Mouse (Mus musculus) limb, embryonic 12.5 days (tissue): ENCODE measurements around the gene Plvap. TPM values are rescaled to one million over a fixed set of nuclear protein-coding genes. Genes with fewer than 3 reads are reported as not detected.

Experiments
- ATAC-seq: fragments of 200-750 bp; cut with Nextera tagmentation; 2 replicates; pipeline ENCODE4 v1.8.0; 2017; ENCODE audit warnings: low read depth, moderate TSS enrichment; ENCODE audit not compliant: insufficient number of reproducible peaks, insufficient read depth, low FRiP score, low TSS enrichment
- H3K27ac ChIP-seq: fragments of 300-500 bp; sonication (generic); 2 replicates; pipeline ENCODE4 v1.5.1; 2016; ENCODE audit warnings: mild to moderate bottlenecking, moderate library complexity
- H3K27me3 ChIP-seq: fragments of 300-500 bp; sonication (generic); 2 replicates; pipeline ENCODE4 v1.6.1; 2016; ENCODE audit warnings: mild to moderate bottlenecking, moderate library complexity
- H3K36me3 ChIP-seq: fragments of 300-500 bp; sonication (generic); 2 replicates; pipeline ENCODE4 v1.6.1; 2016; ENCODE audit warnings: mild to moderate bottlenecking, moderate library complexity
- H3K4me1 ChIP-seq: fragments of 300-500 bp; sonication (generic); replicated peaks from 2 replicates; pipeline ENCODE4 v1.6.1; 2016
- H3K4me2 ChIP-seq: fragments of 300-500 bp; sonication (generic); 2 replicates; pipeline ENCODE4 v1.6.1; 2016; ENCODE audit warnings: mild to moderate bottlenecking, moderate library complexity
- H3K4me3 ChIP-seq: fragments of 300-500 bp; sonication (generic); replicated peaks from 2 replicates; pipeline ENCODE4 v1.5.1; 2016; ENCODE audit warnings: mild to moderate bottlenecking
- H3K9ac ChIP-seq: fragments of 300-500 bp; sonication (generic); replicated peaks from 2 replicates; pipeline ENCODE4 v1.6.1; 2016; ENCODE audit warnings: mild to moderate bottlenecking, moderate library complexity
- H3K9me3 ChIP-seq: fragments of 300-500 bp; sonication (generic); 2 replicates; pipeline ENCODE4 v1.6.1; 2016; ENCODE audit warnings: mild to moderate bottlenecking, moderate library complexity
- WGBS: fragments of 180-500 bp; shearing (Covaris S2); methylation state at CpG from one replicate; pipeline ENCODE4 v1.1.7; 2016; 5-methylcytosine and 5-hydroxymethylcytosine counted together
- polyA plus RNA-seq: library from polyadenylated mRNA; unstranded; fragments of >200 nt; fragmentation: Nextera tagmentation; extraction: Ambion mirVana; gene quantifications from 2 replicates; pipeline ENCODE4 v1.2.1, GENCODE M21; 2016

Plvap gene
- 59.2 and 62.5 TPM in 2 replicates for polyA plus RNA-seq

DNA sequence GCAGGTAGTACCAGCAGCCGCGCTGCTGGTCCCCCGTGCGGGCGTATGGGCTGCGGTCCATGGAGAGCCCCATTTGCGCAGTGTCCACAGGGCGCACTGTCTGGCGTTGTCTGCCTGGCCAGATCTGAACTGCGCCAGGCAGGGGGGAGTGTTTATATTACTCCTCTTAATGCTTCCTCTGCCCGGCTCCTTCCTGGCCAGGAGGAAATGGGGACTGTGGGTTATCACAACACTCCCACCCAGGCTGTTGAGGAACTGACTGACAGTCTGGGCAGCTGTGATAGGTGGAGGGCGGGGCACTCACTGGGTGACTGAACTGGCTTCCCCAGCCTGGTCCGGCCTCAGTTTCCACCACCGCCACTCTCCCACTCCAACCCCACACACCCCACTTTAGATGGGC, at the start of gene Plvap:
TSS of gene Plvap (minus strand) at position 109 of the 400 bp plus-strand sequence.
- no peak within 1 kb of the TSS for H3K4me2 ChIP-seq
- H3K4me1 ChIP-seq, result peaks cover 8% of the 10 kb centered on the region; the same call in 1 of the 2 replicates
- WGBS, result 60% methylated on average over 13 of the region's 14 CpGs
- ATAC-seq, result no peak
- peaks cover 51% of the 10 kb centered on the region for H3K27me3 ChIP-seq
- peak within 1 kb of the TSS; percentile 5 for H3K4me3 ChIP-seq
- H3K9me3 ChIP-seq, result no peaks in the 10 kb centered on the region
- no peaks in the 10 kb centered on the region for H3K36me3 ChIP-seq
- no peak within 1 kb of the TSS for H3K9ac ChIP-seq
- no peak within 1 kb of the TSS for H3K27ac ChIP-seq

DNA sequence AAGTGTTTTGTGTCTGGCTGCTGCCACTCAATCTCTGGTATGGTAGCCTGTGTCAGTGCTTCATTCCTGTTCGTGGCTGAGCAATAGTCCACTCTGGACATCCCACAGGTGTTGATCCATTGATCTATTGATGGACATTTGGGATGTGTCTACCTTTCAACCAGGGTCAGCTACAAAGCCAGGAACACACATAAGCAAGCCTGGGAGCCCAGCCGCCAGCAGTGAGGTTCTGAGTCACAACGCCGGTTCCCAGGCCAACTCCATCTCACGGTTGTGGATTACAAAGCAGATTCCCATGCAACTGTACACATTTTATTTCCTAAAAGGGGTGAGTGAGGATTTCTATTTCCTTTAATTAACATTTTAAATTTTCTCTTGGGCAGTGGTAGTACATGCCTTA, 49.2 kb upstream of the Plvap start:
- 82% methylated on average over 5 of the region's 5 CpGs for whole genome bisulfite sequencing
- Histone ChIP-seq H3K4me1 (peaks cover 21% of the 10 kb centered on the region), H3K9ac (no peak overlapping the region), H3K27me3 (peaks cover 98% of the 10 kb centered on the region), H3K36me3 (no peaks in the 10 kb centered on the region), H3K4me3 (no peak overlapping the region), H3K27ac (no peak overlapping the region), H3K9me3 (peaks cover 14% of the 10 kb centered on the region), H3K4me2 (no peak overlapping the region)
- no peak for ATAC-seq

- peaks cover 21% of the 10 kb centered on the region for H3K4me1 ChIP-seq
- H3K4me2 ChIP-seq, result no peak overlapping the region
- WGBS, result 69% methylated on average over 3 of the region's 3 CpGs
These were observed 48.5 kb upstream of the Plvap start for GRCm38 (mm10) chr8:71560071-71560470.

GRCm38 (mm10) chr8:71558958-71559690, 47.6 kb upstream of the Plvap start:
- 3% methylated on average over 24 of the region's 24 CpGs for WGBS
- H3K4me2 ChIP-seq, result peak overlapping the region; percentile 60
- H3K9me3 ChIP-seq, result peaks cover 9% of the 10 kb centered on the region
- peak overlapping the region; percentile 47; the same call in 1 of the 2 replicates for H3K9ac ChIP-seq
- H3K27me3 ChIP-seq, result peaks cover 100% of the 10 kb centered on the region
- no peak overlapping the region for H3K27ac ChIP-seq
- no peak for ATAC-seq
- peak overlapping the region; percentile 40 for H3K4me3 ChIP-seq
- peaks cover 21% of the 10 kb centered on the region for H3K4me1 ChIP-seq
- no peaks in the 10 kb centered on the region for H3K36me3 ChIP-seq

More at GRCm38 (mm10) chr8:71560071-71560470, 48.5 kb upstream of the Plvap start:
- Histone ChIP-seq H3K27me3 (peaks cover 99% of the 10 kb centered on the region), H3K9ac (no peak overlapping the region), H3K4me3 (no peak overlapping the region), H3K36me3 (no peaks in the 10 kb centered on the region), H3K9me3 (peaks cover 14% of the 10 kb centered on the region), H3K27ac (no peak overlapping the region)
- ATAC-seq, result no peak

DNA sequence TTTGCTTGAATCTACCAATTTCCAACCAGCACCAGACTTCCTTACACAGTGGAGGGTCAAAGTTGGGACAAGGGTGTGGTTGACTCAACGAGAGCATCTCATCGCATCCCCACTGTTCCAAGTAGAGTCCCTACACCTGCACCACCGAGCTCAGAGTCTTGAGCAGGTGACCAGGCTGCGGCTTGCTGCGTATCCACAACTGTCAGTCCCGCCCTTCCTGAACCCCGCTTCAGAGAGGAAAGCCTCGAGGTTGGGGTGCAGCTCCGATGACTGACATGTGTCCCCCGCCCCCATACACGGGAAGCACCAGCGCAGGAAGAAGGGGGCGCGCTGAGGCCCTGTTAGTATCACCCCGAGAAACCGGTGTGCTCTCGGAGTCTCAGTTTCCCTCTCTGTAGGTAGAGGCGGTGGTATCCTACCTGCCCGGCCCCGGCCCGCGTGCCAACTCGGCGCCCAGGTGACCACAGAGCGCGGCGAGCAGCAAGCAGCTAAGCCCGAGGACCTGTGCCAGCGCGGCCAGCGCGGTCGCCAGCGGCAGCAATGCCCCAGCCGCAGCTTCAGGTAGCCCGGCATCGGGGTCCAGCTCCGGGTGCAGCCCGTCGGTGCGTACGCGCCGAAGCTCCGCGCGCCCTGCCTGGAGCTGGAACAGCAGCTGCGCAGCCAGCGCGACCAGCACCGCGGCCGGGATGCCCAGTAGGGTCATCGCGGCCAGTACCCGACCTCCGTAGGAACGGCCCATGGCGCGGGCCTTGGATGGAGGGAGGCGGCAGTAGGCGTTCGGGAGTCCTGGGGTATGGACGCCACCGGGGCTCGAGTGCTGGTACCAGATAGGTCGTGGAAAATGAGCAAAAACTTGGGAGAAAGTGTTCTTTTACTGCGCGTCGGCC, 46.8 kb upstream of the Plvap start, which contains the start of gene Tmem221:
TSS of gene Tmem221 (minus strand) at position 801 of the 887 bp plus-strand sequence.
- peaks cover 95% of the 10 kb centered on the region for H3K27me3 ChIP-seq
- peaks cover 7% of the 10 kb centered on the region; the same call in 1 of the 2 replicates for H3K9me3 ChIP-seq
- no peaks in the 10 kb centered on the region for H3K36me3 ChIP-seq
- H3K9ac ChIP-seq, result peak within 1 kb of the TSS; percentile 47; the same call in 1 of the 2 replicates
- peak within 1 kb of the TSS; percentile 60 for H3K4me2 ChIP-seq
- peak within 1 kb of the TSS; percentile 40 for H3K4me3 ChIP-seq
- peaks cover 21% of the 10 kb centered on the region for H3K4me1 ChIP-seq
- no peak within 1 kb of the TSS for H3K27ac ChIP-seq
- 4% methylated on average over 66 of the region's 70 CpGs for WGBS
- no peak for ATAC-seq

DNA sequence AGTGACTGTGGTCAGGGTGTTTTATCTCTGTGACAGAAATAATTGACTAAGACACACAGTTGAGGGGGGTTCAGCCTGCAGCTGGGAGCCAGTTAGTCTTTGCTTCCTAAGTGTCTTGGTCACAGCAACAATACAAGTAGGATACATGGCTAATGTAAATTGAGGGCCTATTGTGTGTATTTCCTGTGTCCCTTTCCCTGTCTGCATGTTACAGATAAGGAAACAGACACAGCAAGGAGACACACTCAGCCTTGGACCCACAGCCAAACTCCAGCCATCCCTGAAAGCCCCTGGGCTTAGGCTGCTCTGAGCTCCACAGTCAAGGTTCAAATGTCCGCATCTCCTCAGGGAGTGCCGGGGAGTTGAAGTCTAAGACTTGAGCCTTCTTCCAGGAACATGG, 43.1 kb upstream of the Plvap start:
- Histone ChIP-seq H3K36me3 (no peaks in the 10 kb centered on the region), H3K4me3 (no peak overlapping the region), H3K4me2 (no peak overlapping the region), H3K27ac (no peak overlapping the region), H3K9me3 (peaks cover 7% of the 10 kb centered on the region; the same call in 1 of the 2 replicates), H3K9ac (no peak overlapping the region), H3K4me1 (peaks cover 12% of the 10 kb centered on the region), H3K27me3 (peaks cover 59% of the 10 kb centered on the region)
- 88% methylated on average over 2 of the region's 2 CpGs for WGBS
- ATAC-seq, result no peak

GRCm38 (mm10) chr8:71554001-71554400, 42.4 kb upstream of the Plvap start:
- no peak for ATAC-seq
- Histone ChIP-seq H3K36me3 (no peaks in the 10 kb centered on the region), H3K27me3 (peaks cover 52% of the 10 kb centered on the region), H3K4me2 (no peak overlapping the region), H3K4me3 (no peak overlapping the region), H3K9me3 (peaks cover 6% of the 10 kb centered on the region; the same call in 1 of the 2 replicates), H3K9ac (no peak overlapping the region), H3K27ac (no peak overlapping the region), H3K4me1 (peaks cover 10% of the 10 kb centered on the region)
- 74% methylated on average over 6 of the region's 6 CpGs for WGBS

GRCm38 (mm10) chr8:71552770-71553169, 41.2 kb upstream of the Plvap start:
- Histone ChIP-seq H3K4me3 (no peak overlapping the region), H3K4me2 (no peak overlapping the region), H3K9me3 (no peaks in the 10 kb centered on the region), H3K27me3 (peaks cover 40% of the 10 kb centered on the region), H3K27ac (no peak overlapping the region), H3K9ac (no peak overlapping the region), H3K4me1 (no peaks in the 10 kb centered on the region), H3K36me3 (peaks cover 9% of the 10 kb centered on the region)
- WGBS, result 41% methylated on average over 6 of the region's 6 CpGs
- no peak for ATAC-seq

DNA sequence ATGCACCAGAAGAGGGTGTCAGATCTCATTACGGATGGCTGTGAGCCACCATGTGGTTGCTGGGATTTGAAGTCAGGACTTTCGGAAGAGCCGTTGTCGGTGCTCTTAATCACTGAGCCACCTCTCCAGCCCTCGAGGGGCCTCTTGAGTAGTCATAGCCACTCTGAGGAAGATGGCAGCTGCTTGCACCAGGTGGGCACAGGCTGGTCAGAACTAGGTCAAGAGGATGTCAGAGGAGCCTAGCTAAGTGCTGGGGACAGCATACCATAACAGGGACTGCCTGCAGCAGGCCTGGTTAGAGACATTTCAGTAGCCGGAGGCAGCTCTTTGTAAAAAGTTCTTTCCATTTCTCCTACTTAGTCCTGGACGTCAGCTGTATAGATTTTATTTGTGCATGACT, 39.2 kb upstream of the Plvap start:
- no peak overlapping the region for H3K27ac ChIP-seq
- H3K36me3 ChIP-seq, result peaks cover 27% of the 10 kb centered on the region
- ATAC-seq, result no peak
- H3K4me2 ChIP-seq, result no peak overlapping the region
- no peak overlapping the region for H3K4me3 ChIP-seq
- H3K9me3 ChIP-seq, result no peaks in the 10 kb centered on the region
- WGBS, result 61% methylated on average over 7 of the region's 7 CpGs
- no peaks in the 10 kb centered on the region for H3K4me1 ChIP-seq
- H3K27me3 ChIP-seq, result peaks cover 20% of the 10 kb centered on the region
- H3K9ac ChIP-seq, result no peak overlapping the region

- Histone ChIP-seq H3K9me3 (no peaks in the 10 kb centered on the region), H3K4me2 (no peak overlapping the region), H3K27ac (no peak overlapping the region), H3K9ac (no peak overlapping the region), H3K4me1 (peaks cover 9% of the 10 kb centered on the region), H3K36me3 (peaks cover 37% of the 10 kb centered on the region), H3K4me3 (no peak overlapping the region), H3K27me3 (no peaks in the 10 kb centered on the region)
- WGBS, result 85% methylated on average over 7 of the region's 7 CpGs
- no peak for ATAC-seq
These were observed 36.0 kb upstream of the Plvap start for GRCm38 (mm10) chr8:71547590-71547989.

DNA sequence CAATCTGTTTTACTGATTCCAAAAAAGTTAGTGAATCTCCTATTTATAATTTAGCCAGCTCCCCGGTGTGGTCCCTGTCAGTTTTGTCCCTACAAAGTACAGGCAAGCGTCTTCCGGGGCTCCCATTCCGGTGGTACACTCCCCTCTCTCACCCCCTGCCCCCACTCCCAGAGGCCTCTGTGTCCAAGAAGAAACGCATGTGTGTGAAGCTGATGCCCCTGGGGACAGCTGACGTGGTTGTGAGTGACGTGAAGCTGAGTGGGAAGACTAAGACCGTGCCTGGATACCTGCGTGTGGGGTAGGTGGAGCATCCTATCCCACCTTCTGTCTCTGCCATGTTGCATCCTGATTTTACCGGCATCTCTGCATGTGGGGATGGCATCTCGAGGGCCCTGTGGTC, 33.5 kb upstream of the Plvap start:
- Histone ChIP-seq H3K27ac (no peak overlapping the region), H3K9ac (no peak overlapping the region), H3K27me3 (no peaks in the 10 kb centered on the region), H3K4me2 (no peak overlapping the region), H3K4me3 (no peak overlapping the region), H3K9me3 (no peaks in the 10 kb centered on the region), H3K36me3 (peaks cover 37% of the 10 kb centered on the region), H3K4me1 (peaks cover 9% of the 10 kb centered on the region)
- 92% methylated on average over 11 of the region's 11 CpGs for WGBS
- no peak for ATAC-seq
